Mouse (Mus musculus): Measurements from ENCODE around the gene Rap2b.

The Rap2b gene

GRCm38 (mm10) chr3:61386368-61386767 is 24.9 kb downstream of the Rap2b start:
- no peak for DNase-seq (ENCODE audit: low spot score in 2 of 2)

- DNase-seq (ENCODE audit: low spot score in 2 of 2): no peak
Measured at GRCm38 (mm10) chr3:61391564-61391963, 30.1 kb downstream of the Rap2b start.

- no peak for DNase-seq (ENCODE audit: low spot score in 2 of 2)
Measured at GRCm38 (mm10) chr3:61392881-61393280, 31.4 kb downstream of the Rap2b start.

- DNase-seq (ENCODE audit: low spot score in 2 of 2): no peak
Measured at GRCm38 (mm10) chr3:61393520-61393919, 32.1 kb downstream of the Rap2b start.

- no peak for DNase-seq (ENCODE audit: low spot score in 2 of 2)
Measured at GRCm38 (mm10) chr3:61395382-61395781, 33.9 kb downstream of the Rap2b start.

GRCm38 (mm10) chr3:61396728-61397127 is 35.3 kb downstream of the Rap2b start:
- no peak for DNase-seq (ENCODE audit: low spot score in 2 of 2)

- no peak for DNase-seq (ENCODE audit: low spot score in 2 of 2)
Measured at GRCm38 (mm10) chr3:61400823-61401387, 39.5 kb downstream of the Rap2b start.

- DNase-seq (ENCODE audit: low spot score in 2 of 2): no peak
Measured at GRCm38 (mm10) chr3:61406921-61407320, 45.5 kb downstream of the Rap2b start.

GRCm38 (mm10) chr3:61409683-61410082 is 48.2 kb downstream of the Rap2b start:
- DNase-seq (ENCODE audit: low spot score in 2 of 2): no peak

GRCm38 (mm10) chr3:61415883-61416282 is 54.4 kb downstream of the Rap2b start:
- no peak for DNase-seq (ENCODE audit: low spot score in 2 of 2)
